Mouse (Mus musculus) heart, adult 11 months (tissue): ENCODE data around the gene Gpr12.
"Not testable (repeated sequence)": the region's sequence is repeated elsewhere in the genome, so short reads cannot be mapped to it uniquely, and the experiment has no call there.

Experiments
- DNase-seq: peaks from one replicate; pipeline ENCODE4 v3.0.0; 2022

Gene Gpr12

GRCm38 (mm10) chr5:146584478-146585306, at the start of gene Gpr12:
Gene Gpr12, minus strand, starts transcription at chr5:146585239.
- peak; percentile 37 for DNase-seq

- DNase-seq, result no peak
Observed at GRCm38 (mm10) chr5:146631602-146632001, 46.6 kb upstream of the Gpr12 start.

GRCm38 (mm10) chr5:146630961-146631360, 45.9 kb upstream of the Gpr12 start:
- DNase-seq, result no peak

GRCm38 (mm10) chr5:146629636-146630035, 44.6 kb upstream of the Gpr12 start:
- DNase-seq, result no peak

- no peak for DNase-seq
Observed at GRCm38 (mm10) chr5:146628804-146629203, 43.8 kb upstream of the Gpr12 start.

- no peak for DNase-seq
Observed at GRCm38 (mm10) chr5:146627901-146628300, 42.9 kb upstream of the Gpr12 start.

GRCm38 (mm10) chr5:146625635-146626311, 40.7 kb upstream of the Gpr12 start:
- no peak for DNase-seq

- no peak for DNase-seq
Observed at GRCm38 (mm10) chr5:146611830-146612229, 26.8 kb upstream of the Gpr12 start.

- DNase-seq, result no peak
Observed at GRCm38 (mm10) chr5:146611009-146611408, 26.0 kb upstream of the Gpr12 start.

GRCm38 (mm10) chr5:146609646-146610045, 24.6 kb upstream of the Gpr12 start:
- DNase-seq, result no peak

- DNase-seq, result no peak
Observed at GRCm38 (mm10) chr5:146607816-146608215, 22.8 kb upstream of the Gpr12 start.

- no peak for DNase-seq
Observed at GRCm38 (mm10) chr5:146606895-146607294, 21.9 kb upstream of the Gpr12 start.

- no peak for DNase-seq
Observed at GRCm38 (mm10) chr5:146606221-146606620, 21.2 kb upstream of the Gpr12 start.

GRCm38 (mm10) chr5:146599970-146600369, 14.9 kb upstream of the Gpr12 start:
- no peak for DNase-seq

- not testable (repeated sequence) for DNase-seq
Observed at GRCm38 (mm10) chr5:146599216-146599615, 14.2 kb upstream of the Gpr12 start.

- DNase-seq, result no peak
Observed at GRCm38 (mm10) chr5:146598215-146599119, 13.4 kb upstream of the Gpr12 start.

- no peak for DNase-seq
Observed at GRCm38 (mm10) chr5:146597503-146597874, 12.4 kb upstream of the Gpr12 start.

- DNase-seq, result no peak
Observed at GRCm38 (mm10) chr5:146596612-146597502, 11.8 kb upstream of the Gpr12 start.

- no peak for DNase-seq
Observed at GRCm38 (mm10) chr5:146592580-146592979, 7.5 kb upstream of the Gpr12 start.

GRCm38 (mm10) chr5:146591636-146592035, 6.6 kb upstream of the Gpr12 start:
- no peak for DNase-seq

- peak; percentile 40 for DNase-seq
Observed at GRCm38 (mm10) chr5:146590987-146591386, 5.9 kb upstream of the Gpr12 start.
